Mouse (Mus musculus): ENCODE data around the gene Dag1.

GRCm38 (mm10) chr9:108220380-108220774 lies 43.4 kb downstream of the Dag1 start:
- TF ChIP-seq CTCF (IDR thresholded peaks at IDR 0.05; ENCODE audit: low read depth, low read length) (no peak), POLR2A (IDR thresholded peaks at IDR 0.05; ENCODE audit: borderline replicate concordance, low read depth, low read length) (no peak)
